Mouse (Mus musculus): ENCODE data around the gene Slc22a23.

DNA sequence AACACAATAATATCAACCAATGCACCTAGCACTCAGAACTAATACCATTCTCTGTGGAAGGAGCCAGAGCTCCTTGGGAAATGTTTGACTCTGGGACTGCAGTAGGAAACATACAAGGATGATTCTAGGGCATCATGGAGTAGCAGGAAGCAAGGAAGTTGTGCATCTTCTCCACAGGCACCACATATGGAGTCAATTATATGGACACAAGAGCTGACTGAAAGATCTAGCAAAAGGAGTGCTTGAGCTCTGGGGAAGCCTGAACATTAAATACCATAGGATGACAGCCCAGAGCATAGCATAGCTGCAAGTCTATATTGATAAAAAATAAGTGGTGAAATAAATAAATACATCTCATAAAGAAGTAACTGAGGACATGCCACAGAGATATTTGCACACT lies 6.5 kb upstream of the Slc22a23 start:
- TF ChIP-seq POLR2A (IDR thresholded peaks at IDR 0.05; ENCODE audit: insufficient read depth, low read depth, low read length) (no peak), CTCF (IDR thresholded peaks at IDR 0.05; ENCODE audit: insufficient read depth, low read depth, low read length) (no peak)
